8 mouse cellular contexts compared by ENCODE assay signal in genomic region chr10:68842023-68842735, GRCm38 (mm10).
DNase-seq lines count a peak whose midpoint lies in the region; ATAC-seq and TF ChIP-seq lines count a peak whose summit lies in the region.
"Had no signal": no experiment of that assay in that cellular context is flagged by ENCODE, and none has a peak within 500 bp of the region (broad histone marks: within the 10 kb centered on the region; RNA-seq: fewer than 3 reads in every experiment).

No protein-coding gene starts in this region.

- H3K4me3 ChIP-seq in brown adipose tissue, adult 24 weeks (ENCODE audit: insufficient read depth, low read depth, low read length) = peak overlapping the region; percentile 23; the same call in 1 of the 2 replicates
- H3K4me3 ChIP-seq in lung, postnatal 0 days (ENCODE audit: low read depth, low read length) = no peak overlapping the region
- H3K4me3 ChIP-seq: embryonic facial prominence, embryonic 12.5 days had no signal

- H3K4me1 ChIP-seq in brown adipose tissue, adult 24 weeks (ENCODE audit: control insufficient read depth, insufficient read depth, insufficient read length, low read length) = 0 out of 2 replicates have a peak, but pooled peaks cover 5% of the 10 kb centered on the region
- H3K4me1 ChIP-seq in lung, postnatal 0 days (ENCODE audit: insufficient read depth, low read depth, low read length) = no peaks in the 10 kb centered on the region
- H3K4me1 ChIP-seq: embryonic facial prominence, embryonic 12.5 days had no signal

- H3K9me3 ChIP-seq in lung, postnatal 0 days (ENCODE audit: low read length) = no peaks in the 10 kb centered on the region
- H3K9me3 ChIP-seq: embryonic facial prominence, embryonic 12.5 days had no signal

- peak overlapping the region; percentile 20; the same call in 1 of the 2 replicates for H3K4me2 ChIP-seq in lung, postnatal 0 days (replicated peaks; ENCODE audit: low read depth, low read length)
- H3K4me2 ChIP-seq: embryonic facial prominence, embryonic 12.5 days had no signal

- peak; percentile 86 for TF ChIP-seq EP300 in lung, postnatal 0 days (IDR thresholded peaks at IDR 0.05)

- peak overlapping the region; percentile 34; the same call in 1 of the 2 replicates for H3K27ac ChIP-seq in brown adipose tissue, adult 24 weeks (replicated peaks; ENCODE audit: low read depth, low read length)
- 0 out of 2 replicates have a peak overlapping the region, but pooled peaks have one; percentile 43 for H3K27ac ChIP-seq in lung, postnatal 0 days (ENCODE audit: low read length)
- H3K27ac ChIP-seq: embryonic facial prominence, embryonic 12.5 days had no signal

- H3K9ac ChIP-seq in lung, postnatal 0 days (replicated peaks; ENCODE audit: low read depth) = no peak overlapping the region
- H3K9ac ChIP-seq: embryonic facial prominence, embryonic 12.5 days had no signal

- 28% methylated on average over 13 of the region's 13 CpGs for WGBS in lung, postnatal 0 days

- no peaks in the 10 kb centered on the region for H3K36me3 ChIP-seq in lung, postnatal 0 days (ENCODE audit: insufficient read depth, low read length)
- H3K36me3 ChIP-seq: embryonic facial prominence, embryonic 12.5 days had no signal

- DNase-seq in adrenal gland, postnatal 14 days = peak; percentile 6
- peak; percentile 21 for DNase-seq in kidney, adult 11 months
- peak; percentile 57 for DNase-seq in lung, postnatal 0 days (ENCODE audit: low spot score)
- DNase-seq in retina, postnatal 1 day = no peak
- DNase-seq in frontal cortex, postnatal 36 days (ENCODE audit: low spot score in 2 of 2) = no peak
- no peak for DNase-seq in frontal cortex, postnatal 14 days (ENCODE audit: low spot score in 2 of 2)

- TF ChIP-seq CTCF in lung, postnatal 0 days (IDR thresholded peaks at IDR 0.05) = no peak

- no peaks in the 10 kb centered on the region for H3K27me3 ChIP-seq in lung, postnatal 0 days (replicated peaks; ENCODE audit: insufficient read depth, low read length)
- H3K27me3 ChIP-seq: embryonic facial prominence, embryonic 12.5 days had no signal

- peak; percentile 46 for ATAC-seq in lung, postnatal 0 days

Comparison
In these comparisons a context has a peak if more than half of its experiments do, and no peak if none do; other contexts are left out.
1. DNase-seq: peak in adrenal gland, postnatal 14 days (single experiment), kidney, adult 11 months (single experiment) and lung, postnatal 0 days (single experiment); none in retina, postnatal 1 day (single experiment), frontal cortex, postnatal 36 days (0 of 2) and frontal cortex, postnatal 14 days (0 of 2).